Mouse (Mus musculus) thymus, adult 2 months (tissue): ENCODE measurements at regions not wholly inside any gene's neighbourhood (a gene's known extent, or its start where the extent isn't known, plus 50 kb on each side); places are given as distances from the start of the nearest gene placed in this dataset.

Experiments used
- CTCF ChIP-seq: fragments of 200-500 bp; IDR thresholded peaks from 2 replicates; pipeline ENCODE4 v1.5.1; 2012; ENCODE audit warnings: mild to moderate bottlenecking, control low read depth, low read length, moderate library complexity, borderline replicate concordance; ENCODE audit not compliant: control insufficient read depth, poor library complexity, insufficient read depth; ENCODE audit errors: extremely low read depth
- POLR2A ChIP-seq: fragments of 200-500 bp; IDR thresholded peaks from 2 replicates; pipeline ENCODE4 v1.6.1; 2012; ENCODE audit warnings: mild to moderate bottlenecking, low read length, control low read depth, moderate library complexity; ENCODE audit not compliant: control insufficient read depth, poor library complexity, insufficient read depth; ENCODE audit errors: extremely low read depth

GRCm38 (mm10) chr2:178546353-178546720 is 116.0 kb downstream of the Cdh26 start:
- TF ChIP-seq POLR2A = no peak
- TF ChIP-seq CTCF = no peak
